Mouse (Mus musculus) thymus, postnatal 4 days (tissue): ENCODE measurements at regions not wholly inside any gene's neighbourhood (a gene's known extent, or its start where the extent isn't known, plus 50 kb on each side); places are given as distances from the start of the nearest gene placed in this dataset.

ENCODE experiments used
- DNase-seq: peaks from one replicate; pipeline ENCODE4 v3.0.0; 2021

- peak; percentile 71 for DNase-seq
Measured at GRCm38 (mm10) chr17:83276000-83276891, 61.2 kb downstream of the Pkdcc start.

DNA sequence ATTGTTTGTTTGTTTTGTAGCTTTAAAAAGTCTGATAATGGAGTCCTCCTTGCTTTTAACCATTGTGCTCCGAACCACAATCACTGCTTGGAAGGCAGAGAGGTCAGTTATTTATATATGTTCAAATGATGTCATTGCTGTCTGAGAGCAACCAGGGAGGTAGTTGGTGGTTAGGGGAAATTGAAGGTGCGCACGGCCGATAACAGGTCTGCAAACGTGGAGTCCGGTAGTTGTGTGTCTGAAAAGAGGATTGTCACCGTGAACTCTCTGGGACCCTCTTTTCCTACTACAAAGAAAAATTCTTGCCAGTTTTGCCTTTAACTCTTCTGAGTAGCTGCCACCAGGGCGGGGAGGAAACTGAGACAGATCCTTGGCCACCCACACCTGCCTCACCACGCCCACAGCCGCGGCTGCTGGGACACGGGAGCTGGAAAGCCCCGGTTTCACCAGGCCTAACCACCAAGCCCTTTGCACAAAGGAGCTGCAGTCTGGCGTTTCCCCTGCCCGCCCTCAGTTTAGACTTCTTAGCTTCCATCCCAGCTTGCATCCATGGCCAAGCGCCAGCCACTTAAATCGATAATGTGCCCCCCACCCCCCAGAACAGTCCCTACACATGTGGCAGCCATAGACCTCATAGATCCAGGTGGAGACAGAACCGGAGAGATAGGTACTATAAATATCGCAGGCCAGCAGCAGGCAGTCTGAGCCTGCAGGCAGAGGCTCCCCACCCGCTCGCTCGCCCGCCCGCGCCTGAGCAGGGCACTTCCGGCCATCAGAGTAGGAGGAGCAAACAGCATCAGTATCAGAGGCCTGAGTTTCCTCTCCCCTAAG lies 62.2 kb downstream of the Pkdcc start:
- peak; percentile 85 for DNase-seq

DNA sequence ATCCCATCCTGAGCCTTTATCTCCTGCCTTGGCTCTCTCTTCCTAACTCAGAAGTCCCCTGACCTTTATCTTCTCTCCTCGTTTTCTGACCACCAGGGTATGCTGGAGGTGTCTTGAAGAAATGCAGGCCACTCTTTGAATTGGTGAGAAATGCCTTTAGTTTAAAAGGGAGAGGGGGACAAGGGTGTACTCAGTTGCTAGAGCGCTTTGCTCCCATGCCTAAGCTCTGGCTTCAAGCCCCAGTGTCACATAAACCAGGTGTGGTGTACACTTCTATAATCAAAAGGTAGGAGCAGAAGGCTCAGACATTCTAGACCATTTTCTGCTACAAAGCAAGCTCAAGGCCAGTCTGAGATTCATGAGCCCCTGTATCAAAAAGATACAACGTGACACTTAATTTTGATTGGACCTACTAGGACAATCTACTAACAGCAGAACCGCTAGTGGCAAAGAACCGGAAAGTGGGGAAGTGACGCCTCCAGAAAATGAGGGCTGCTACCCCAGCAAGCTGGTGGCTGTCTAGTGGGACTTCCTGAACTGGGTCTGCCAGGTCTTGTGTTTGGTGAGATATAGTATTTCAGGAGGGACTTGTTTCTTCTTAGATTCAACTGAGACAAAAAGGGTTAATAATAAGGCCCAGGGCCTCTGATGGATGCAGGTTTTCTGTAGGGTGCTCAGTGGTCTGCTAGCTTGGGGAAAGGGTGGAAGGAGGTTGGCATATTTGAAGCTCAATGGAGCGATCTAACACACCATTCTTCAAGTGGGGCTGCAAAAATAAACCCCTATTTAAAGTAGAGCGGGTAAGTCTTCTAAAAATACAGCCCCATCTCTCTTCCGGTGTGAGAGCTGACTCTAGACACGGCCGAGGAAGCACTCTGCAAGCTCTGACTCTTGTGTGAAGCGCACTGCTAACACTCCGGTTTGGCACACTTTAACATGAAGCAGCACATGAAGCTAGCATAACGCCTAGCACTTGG lies 63.1 kb downstream of the Pkdcc start:
- peak; percentile 52 for DNase-seq

DNA sequence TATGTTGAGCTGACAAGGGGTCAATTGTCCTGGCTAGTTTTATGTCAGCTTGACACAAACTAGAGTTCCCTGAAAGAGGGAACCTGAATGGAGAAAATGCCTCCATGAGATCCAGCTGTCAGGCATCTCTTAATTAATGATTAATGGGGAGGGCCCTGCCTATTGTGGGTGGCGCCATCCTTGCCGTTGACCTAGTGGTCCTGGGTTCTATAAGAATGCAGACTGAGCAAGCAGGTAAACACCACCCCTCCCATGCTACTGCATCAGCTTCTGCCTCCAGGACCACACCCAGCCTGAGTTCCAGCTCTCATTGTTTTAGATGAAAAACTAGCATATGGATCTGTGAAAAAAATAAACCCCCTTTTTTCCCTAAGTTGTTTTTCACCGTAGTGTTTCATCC lies 67.4 kb upstream of the Eml4 start:
- DNase-seq, result no peak

- no peak for DNase-seq
Measured at GRCm38 (mm10) chr17:83287381-83288142, 63.2 kb upstream of the Eml4 start.

- DNase-seq, result no peak
Measured at GRCm38 (mm10) chr17:83288143-83288492, 62.6 kb upstream of the Eml4 start.

DNA sequence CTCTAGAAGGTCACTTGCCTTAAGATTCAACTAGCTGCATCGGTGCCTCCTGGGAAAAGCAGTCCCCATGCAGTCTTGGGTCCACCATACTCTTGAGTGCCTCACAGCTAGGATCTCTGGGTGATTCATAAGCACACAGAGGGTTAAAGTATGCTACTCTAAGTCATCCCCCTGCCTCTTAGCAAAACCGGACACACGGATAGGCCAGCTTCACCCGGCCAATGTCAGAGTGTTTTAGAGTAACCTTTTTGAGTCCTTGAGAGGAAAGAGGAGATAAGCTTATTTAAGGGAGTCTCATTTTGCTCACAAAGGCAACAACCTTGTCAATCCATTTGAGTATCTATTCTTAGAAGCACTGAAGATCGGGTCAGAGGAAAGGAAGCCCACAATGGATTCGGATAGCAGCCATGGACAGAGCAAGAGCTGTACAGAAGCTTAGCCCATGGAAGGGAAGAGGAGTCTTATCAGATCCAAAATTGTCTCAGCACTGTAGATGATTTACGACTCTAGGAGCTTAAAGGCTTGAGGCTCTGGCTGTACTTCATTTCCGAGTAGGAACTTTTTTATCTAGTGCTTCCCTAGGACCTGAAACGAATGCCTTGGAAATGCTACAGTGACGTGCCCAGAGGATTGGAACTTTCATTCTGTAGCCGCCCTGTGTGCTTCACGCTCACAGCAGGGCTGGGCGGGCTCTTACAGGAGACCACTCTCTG lies 55.0 kb upstream of the Eml4 start:
- no peak for DNase-seq

DNA sequence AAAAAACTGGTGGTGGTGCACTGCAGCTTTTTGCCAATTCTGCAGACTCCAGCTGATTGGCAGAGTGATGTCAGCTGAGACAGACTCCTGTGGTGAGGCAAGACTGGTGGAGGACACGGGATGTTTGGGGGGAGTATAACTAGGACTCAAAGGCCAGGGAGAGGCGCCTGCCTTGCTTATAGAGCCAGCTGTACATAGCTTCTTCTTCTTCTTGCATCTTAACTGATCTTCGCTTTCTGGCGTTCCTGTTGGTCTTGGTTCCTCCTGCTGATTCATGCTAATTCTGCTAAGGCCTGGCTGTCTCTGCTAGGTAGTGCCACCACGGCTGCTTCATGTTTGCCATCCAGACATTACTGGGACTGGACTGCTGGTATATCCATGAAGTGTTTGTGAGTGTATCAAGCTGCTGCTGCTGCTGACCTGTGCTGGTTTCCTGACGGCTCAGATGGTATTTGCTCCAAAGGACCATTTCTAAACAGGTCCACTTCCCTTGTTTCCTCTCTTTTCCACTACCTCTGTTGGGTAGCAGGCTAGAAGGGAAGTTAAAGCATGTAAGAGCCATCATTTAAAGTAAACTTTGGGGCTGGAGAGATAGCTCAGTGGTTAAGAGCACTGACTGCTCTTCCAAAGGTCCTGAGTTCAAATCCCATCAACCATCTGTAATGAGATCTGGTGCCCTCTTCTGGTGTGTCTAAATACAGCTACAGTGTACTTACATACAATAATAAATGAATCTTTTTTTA lies 53.2 kb upstream of the Eml4 start:
- DNase-seq, result no peak
